Mouse (Mus musculus) olfactory bulb, adult 2 months (tissue): Measurements from ENCODE around the gene Ass1. TPM values are rescaled to one million over a fixed set of nuclear protein-coding genes. Genes with fewer than 3 reads are reported as not detected.
A peak's percentile ranks its signal among the peaks of the same experiment; 100 is the strongest.

Experiments used
- H3K27ac ChIP-seq: fragments of 200-500 bp; 2 replicates; pipeline ENCODE4 v1.5.1; 2012; ENCODE audit warnings: low read depth, low read length; ENCODE audit not compliant: insufficient read depth
- H3K4me1 ChIP-seq: fragments of 200-500 bp; 2 replicates; pipeline ENCODE4 v1.6.1; 2012; ENCODE audit warnings: low read length; ENCODE audit not compliant: control insufficient read depth, insufficient read depth
- H3K4me3 ChIP-seq: fragments of 200-500 bp; 2 replicates; pipeline ENCODE4 v1.5.1; 2012; ENCODE audit warnings: mild to moderate bottlenecking, low read depth, low read length, moderate library complexity; ENCODE audit not compliant: insufficient read depth
- CTCF ChIP-seq: fragments of 200-500 bp; IDR thresholded peaks from 2 replicates; pipeline ENCODE4 v1.5.1; 2012; ENCODE audit warnings: low read depth, mild to moderate bottlenecking, low read length, moderate library complexity; ENCODE audit not compliant: insufficient read depth
- POLR2A ChIP-seq: fragments of 200-500 bp; IDR thresholded peaks from 2 replicates; pipeline ENCODE4 v1.6.1; 2012; ENCODE audit warnings: mild to moderate bottlenecking, low read depth, low read length, moderate library complexity; ENCODE audit not compliant: insufficient read depth
- WGBS: fragments of 180-500 bp; shearing (Covaris S2); methylation state at CpG from one replicate; pipeline ENCODE4 v1.1.7; 2018; 5-methylcytosine and 5-hydroxymethylcytosine counted together
- polyA plus RNA-seq: library from polyadenylated mRNA; stranded (reverse); fragments of >200 nt; gene quantifications from 2 replicates; pipeline ENCODE4 v1.2.4, GENCODE M21; 2012; ENCODE audit warnings: low replicate concordance; ENCODE audit not compliant: missing spikeins, insufficient read depth, insufficient read length

The Ass1 gene
- not detected in 2 replicates for polyA plus RNA-seq

- WGBS, result under 1% methylated on average over 48 of the region's 49 CpGs
- TF ChIP-seq POLR2A (0 out of 2 replicates have a peak, but pooled peaks have one; percentile 20), CTCF (no peak)
- Histone ChIP-seq H3K4me1 (peaks cover 20% of the 10 kb centered on the region), H3K4me3 (peak within 1 kb of the TSS; percentile 52), H3K27ac (no peak within 1 kb of the TSS)
These were observed at the start of gene Ass1 for GRCm38 (mm10) chr2:31469931-31470682. Gene Ass1, plus strand, starts transcription at chr2:31470207.

- Histone ChIP-seq H3K27ac (no peak overlapping the region), H3K4me3 (no peak overlapping the region), H3K4me1 (no peaks in the 10 kb centered on the region)
- 80% methylated on average over 6 of the region's 6 CpGs for WGBS
- TF ChIP-seq CTCF (no peak), POLR2A (no peak)
These were observed 49.1 kb upstream of the Ass1 start for GRCm38 (mm10) chr2:31420914-31421313.

GRCm38 (mm10) chr2:31422576-31422975 is 47.4 kb upstream of the Ass1 start:
- no peak overlapping the region for H3K27ac ChIP-seq
- 75% methylated on average over 6 of the region's 6 CpGs for WGBS
- H3K4me3 ChIP-seq, result no peak overlapping the region
- H3K4me1 ChIP-seq, result no peaks in the 10 kb centered on the region
- TF ChIP-seq POLR2A (no peak), CTCF (no peak)

GRCm38 (mm10) chr2:31431477-31431876 is 38.5 kb upstream of the Ass1 start:
- no peak overlapping the region for H3K4me3 ChIP-seq
- TF ChIP-seq POLR2A (no peak), CTCF (no peak)
- H3K27ac ChIP-seq, result no peak overlapping the region
- H3K4me1 ChIP-seq, result no peaks in the 10 kb centered on the region
- 44% methylated on average over 5 of the region's 5 CpGs for WGBS

GRCm38 (mm10) chr2:31434746-31435145 is 35.3 kb upstream of the Ass1 start:
- H3K4me1 ChIP-seq, result no peaks in the 10 kb centered on the region
- no peak for TF ChIP-seq POLR2A
- no peak for TF ChIP-seq CTCF
- no peak overlapping the region for H3K4me3 ChIP-seq
- H3K27ac ChIP-seq, result no peak overlapping the region
- 87% methylated on average over 10 of the region's 10 CpGs for WGBS

- peak; percentile 14; the same call in 1 of the 2 replicates for TF ChIP-seq CTCF
- TF ChIP-seq POLR2A, result no peak
- Histone ChIP-seq H3K4me3 (no peak overlapping the region), H3K4me1 (no peaks in the 10 kb centered on the region), H3K27ac (no peak overlapping the region)
- 48% methylated on average over 6 of the region's 6 CpGs for WGBS
These were observed 34.4 kb upstream of the Ass1 start for GRCm38 (mm10) chr2:31435567-31435966.

- H3K4me1 ChIP-seq, result peaks cover 5% of the 10 kb centered on the region
- 92% methylated on average over 14 of the region's 14 CpGs for WGBS
- no peak overlapping the region for H3K27ac ChIP-seq
- H3K4me3 ChIP-seq, result no peak overlapping the region
- no peak for TF ChIP-seq POLR2A
- no peak for TF ChIP-seq CTCF
These were observed 32.3 kb upstream of the Ass1 start for GRCm38 (mm10) chr2:31437480-31438245.

GRCm38 (mm10) chr2:31439576-31439975 is 30.4 kb upstream of the Ass1 start:
- no peak overlapping the region for H3K4me3 ChIP-seq
- no peak overlapping the region for H3K27ac ChIP-seq
- 77% methylated on average over 6 of the region's 6 CpGs for WGBS
- peaks cover 9% of the 10 kb centered on the region for H3K4me1 ChIP-seq
- TF ChIP-seq CTCF (no peak), POLR2A (no peak)
